Mouse (Mus musculus): ENCODE measurements at regions not wholly inside any gene's neighbourhood (a gene's known extent, or its start where the extent isn't known, plus 50 kb on each side); places are given as distances from the start of the nearest gene placed in this dataset.

- TF ChIP-seq POU5F1 (IDR thresholded peaks at IDR 0.05; ENCODE audit: borderline replicate concordance, low read length) (no peak), CTCF (conservative IDR thresholded peaks at IDR 0.05; ENCODE audit: low read length) (no peak), NANOG (IDR thresholded peaks at IDR 0.05; ENCODE audit: borderline replicate concordance, low read length) (no peak)
- Histone ChIP-seq H3K9me3 (ENCODE audit: low read length) (no peaks in the 10 kb centered on the region), H3K4me1 (replicated peaks; ENCODE audit: low read depth, low read length) (no peaks in the 10 kb centered on the region), H3K27me3 (ENCODE audit: insufficient read depth, low read length) (no peaks in the 10 kb centered on the region), H3K36me3 (ENCODE audit: insufficient read depth, low read length) (no peaks in the 10 kb centered on the region), H3K4me3 (replicated peaks; ENCODE audit: low read length) (no peak overlapping the region)
Observed at GRCm38 (mm10) chr17:69736379-69737096, 232.3 kb upstream of the Dlgap1 start.

- TF ChIP-seq POU5F1 (IDR thresholded peaks at IDR 0.05; ENCODE audit: borderline replicate concordance, low read length) (no peak), NANOG (IDR thresholded peaks at IDR 0.05; ENCODE audit: borderline replicate concordance, low read length) (no peak), CTCF (conservative IDR thresholded peaks at IDR 0.05; ENCODE audit: low read length) (no peak)
- Histone ChIP-seq H3K4me3 (replicated peaks; ENCODE audit: low read length) (no peak overlapping the region), H3K4me1 (replicated peaks; ENCODE audit: low read depth, low read length) (no peaks in the 10 kb centered on the region), H3K36me3 (ENCODE audit: insufficient read depth, low read length) (no peaks in the 10 kb centered on the region), H3K9me3 (ENCODE audit: low read length) (0 out of 2 replicates have a peak, but pooled peaks cover under 1% of the 10 kb centered on the region), H3K27me3 (ENCODE audit: insufficient read depth, low read length) (0 out of 2 replicates have a peak, but pooled peaks cover 4% of the 10 kb centered on the region)
Observed at GRCm38 (mm10) chr17:69769002-69769421, 199.9 kb upstream of the Dlgap1 start.

GRCm38 (mm10) chr17:69770046-69770445, 198.8 kb upstream of the Dlgap1 start:
- H3K27me3 ChIP-seq (ENCODE audit: insufficient read depth, low read length) = 0 out of 2 replicates have a peak, but pooled peaks cover 4% of the 10 kb centered on the region
- no peaks in the 10 kb centered on the region for H3K4me1 ChIP-seq (replicated peaks; ENCODE audit: low read depth, low read length)
- no peak overlapping the region for H3K4me3 ChIP-seq (replicated peaks; ENCODE audit: low read length)
- 0 out of 2 replicates have a peak, but pooled peaks cover 6% of the 10 kb centered on the region for H3K9me3 ChIP-seq (ENCODE audit: low read length)
- H3K36me3 ChIP-seq (ENCODE audit: insufficient read depth, low read length) = no peaks in the 10 kb centered on the region
- TF ChIP-seq NANOG (IDR thresholded peaks at IDR 0.05; ENCODE audit: borderline replicate concordance, low read length) = no peak
- no peak for TF ChIP-seq CTCF (conservative IDR thresholded peaks at IDR 0.05; ENCODE audit: low read length)
- TF ChIP-seq POU5F1 (IDR thresholded peaks at IDR 0.05; ENCODE audit: borderline replicate concordance, low read length) = no peak

- H3K36me3 ChIP-seq (ENCODE audit: insufficient read depth, low read length) = no peaks in the 10 kb centered on the region
- H3K9me3 ChIP-seq (ENCODE audit: low read length) = peaks cover 18% of the 10 kb centered on the region
- H3K4me3 ChIP-seq (replicated peaks; ENCODE audit: low read length) = no peak overlapping the region
- no peak for TF ChIP-seq POU5F1 (IDR thresholded peaks at IDR 0.05; ENCODE audit: borderline replicate concordance, low read length)
- no peak for TF ChIP-seq NANOG (IDR thresholded peaks at IDR 0.05; ENCODE audit: borderline replicate concordance, low read length)
- TF ChIP-seq CTCF (conservative IDR thresholded peaks at IDR 0.05; ENCODE audit: low read length) = no peak
- H3K4me1 ChIP-seq (replicated peaks; ENCODE audit: low read depth, low read length) = peaks cover 8% of the 10 kb centered on the region
- H3K27me3 ChIP-seq (ENCODE audit: insufficient read depth, low read length) = no peaks in the 10 kb centered on the region
Observed at GRCm38 (mm10) chr17:69781201-69781600, 187.7 kb upstream of the Dlgap1 start.

GRCm38 (mm10) chr17:69786985-69787384, 181.9 kb upstream of the Dlgap1 start:
- no peak for TF ChIP-seq CTCF (conservative IDR thresholded peaks at IDR 0.05; ENCODE audit: low read length)
- no peak for TF ChIP-seq POU5F1 (IDR thresholded peaks at IDR 0.05; ENCODE audit: borderline replicate concordance, low read length)
- no peak for TF ChIP-seq NANOG (IDR thresholded peaks at IDR 0.05; ENCODE audit: borderline replicate concordance, low read length)
- H3K36me3 ChIP-seq (ENCODE audit: insufficient read depth, low read length) = no peaks in the 10 kb centered on the region

GRCm38 (mm10) chr17:69821473-69821872, 147.4 kb upstream of the Dlgap1 start:
- H3K4me1 ChIP-seq (replicated peaks; ENCODE audit: low read depth, low read length) = no peaks in the 10 kb centered on the region
- no peaks in the 10 kb centered on the region for H3K36me3 ChIP-seq (ENCODE audit: insufficient read depth, low read length)
- no peak overlapping the region for H3K4me3 ChIP-seq (replicated peaks; ENCODE audit: low read length)

More at GRCm38 (mm10) chr17:69786985-69787384, 181.9 kb upstream of the Dlgap1 start:
- Histone ChIP-seq H3K4me3 (replicated peaks; ENCODE audit: low read length) (no peak overlapping the region), H3K4me1 (replicated peaks; ENCODE audit: low read depth, low read length) (peaks cover 29% of the 10 kb centered on the region), H3K9me3 (ENCODE audit: low read length) (peaks cover 14% of the 10 kb centered on the region), H3K27me3 (ENCODE audit: insufficient read depth, low read length) (no peaks in the 10 kb centered on the region)

GRCm38 (mm10) chr17:69821901-69822300, 147.0 kb upstream of the Dlgap1 start:
- Histone ChIP-seq H3K27me3 (ENCODE audit: insufficient read depth, low read length) (no peaks in the 10 kb centered on the region), H3K4me3 (replicated peaks; ENCODE audit: low read length) (no peak overlapping the region), H3K36me3 (ENCODE audit: insufficient read depth, low read length) (no peaks in the 10 kb centered on the region), H3K9me3 (ENCODE audit: low read length) (no peaks in the 10 kb centered on the region), H3K4me1 (replicated peaks; ENCODE audit: low read depth, low read length) (no peaks in the 10 kb centered on the region)
- TF ChIP-seq NANOG (IDR thresholded peaks at IDR 0.05; ENCODE audit: borderline replicate concordance, low read length) = no peak
- TF ChIP-seq CTCF (conservative IDR thresholded peaks at IDR 0.05; ENCODE audit: low read length) = no peak
- TF ChIP-seq POU5F1 (IDR thresholded peaks at IDR 0.05; ENCODE audit: borderline replicate concordance, low read length) = no peak

More at GRCm38 (mm10) chr17:69821473-69821872, 147.4 kb upstream of the Dlgap1 start:
- Histone ChIP-seq H3K27me3 (ENCODE audit: insufficient read depth, low read length) (no peaks in the 10 kb centered on the region), H3K9me3 (ENCODE audit: low read length) (no peaks in the 10 kb centered on the region)
- no peak for TF ChIP-seq CTCF (conservative IDR thresholded peaks at IDR 0.05; ENCODE audit: low read length)
- no peak for TF ChIP-seq POU5F1 (IDR thresholded peaks at IDR 0.05; ENCODE audit: borderline replicate concordance, low read length)

GRCm38 (mm10) chr17:69822921-69823320, 146.0 kb upstream of the Dlgap1 start:
- no peaks in the 10 kb centered on the region for H3K36me3 ChIP-seq (ENCODE audit: insufficient read depth, low read length)
- H3K4me1 ChIP-seq (replicated peaks; ENCODE audit: low read depth, low read length) = no peaks in the 10 kb centered on the region
- H3K9me3 ChIP-seq (ENCODE audit: low read length) = 0 out of 2 replicates have a peak, but pooled peaks cover 3% of the 10 kb centered on the region
- TF ChIP-seq NANOG (IDR thresholded peaks at IDR 0.05; ENCODE audit: borderline replicate concordance, low read length) = no peak
- TF ChIP-seq CTCF (conservative IDR thresholded peaks at IDR 0.05; ENCODE audit: low read length) = no peak
- no peak overlapping the region for H3K4me3 ChIP-seq (replicated peaks; ENCODE audit: low read length)
- no peaks in the 10 kb centered on the region for H3K27me3 ChIP-seq (ENCODE audit: insufficient read depth, low read length)
